Mouse (Mus musculus): ENCODE results near the gene Rplp2. TPM values are rescaled to one million over a fixed set of nuclear protein-coding genes. Genes with fewer than 3 reads are reported as not detected.
"Not testable (repeated sequence)": the region's sequence is repeated elsewhere in the genome, so short reads cannot be mapped to it uniquely, and the experiment has no call there.

Gene Rplp2
- total RNA-seq, 2 experiments from 2014 or later: 885 to 891 TPM

- intact Hi-C loops (cut with DNase I): no loop called here
- no peak for DNase-seq
Measured at GRCm38 (mm10) chr7:141442199-141442598, 5.0 kb upstream of the Rplp2 start.

- intact Hi-C loops (cut with DNase I): no loop called here
Measured at GRCm38 (mm10) chr7:141443081-141443821, 3.9 kb upstream of the Rplp2 start.

GRCm38 (mm10) chr7:141443828-141444237 lies 3.3 kb upstream of the Rplp2 start, which contains the start of gene Pidd1:
TSS of gene Pidd1 (minus strand) at chr7:141444025.
- intact Hi-C loops (cut with DNase I): no loop called here

More at GRCm38 (mm10) chr7:141443081-141443821, 3.9 kb upstream of the Rplp2 start:
- no peak for DNase-seq

GRCm38 (mm10) chr7:141446374-141446773 lies 796 bp upstream of the Rplp2 start:
- intact Hi-C loops (cut with DNase I); DNase-seq: not testable (repeated sequence)

More at GRCm38 (mm10) chr7:141443828-141444237, 3.3 kb upstream of the Rplp2 start, which contains the start of gene Pidd1:
- peak; percentile 67 for DNase-seq

- intact Hi-C loops (cut with DNase I): no loop called here
- DNase-seq: no peak
Measured at GRCm38 (mm10) chr7:141451928-141452327, 4.8 kb downstream of the Rplp2 start.

- intact Hi-C loops (cut with DNase I): no loop called here
- DNase-seq: no peak
Measured at GRCm38 (mm10) chr7:141453636-141454035, 6.5 kb downstream of the Rplp2 start.

- intact Hi-C loops (cut with DNase I): loop anchor here (1.0 to 5.0 kb wide), 2 partner anchors 12 to 43 kb away; partner anchors contain the start of genes Cd151 and Gatd1
- peak; percentile 94 for DNase-seq
Measured at GRCm38 (mm10) chr7:141454967-141455551, 7.9 kb downstream of the Rplp2 start, which contains the start of gene Pnpla2. TSS of gene Pnpla2 (plus strand) at chr7:141455198.

GRCm38 (mm10) chr7:141455610-141456314 lies 8.6 kb downstream of the Rplp2 start:
- DNase-seq: peak; percentile 77 to 87
- intact Hi-C loops (cut with DNase I): loop anchor here (1.0 to 5.0 kb wide), 2 partner anchors 12 to 43 kb away; partner anchors contain the start of genes Cd151 and Gatd1

GRCm38 (mm10) chr7:141456739-141457138 lies 9.6 kb downstream of the Rplp2 start:
- intact Hi-C loops (cut with DNase I): loop anchor here (5.0 kb wide), 1 partner anchor 44 kb away; the partner anchor contains the start of gene Gatd1
- peak; percentile 41 to 63 for DNase-seq

- intact Hi-C loops (cut with DNase I): loop anchor here (5.0 kb wide), 1 partner anchor 45 kb away; the partner anchor contains the start of gene Gatd1
Measured at GRCm38 (mm10) chr7:141457236-141457635, 10.1 kb downstream of the Rplp2 start.

GRCm38 (mm10) chr7:141457986-141458660 lies 11.0 kb downstream of the Rplp2 start:
- peak; percentile 66 to 71 for DNase-seq
- intact Hi-C loops (cut with DNase I): loop anchor here (5.0 kb wide), 1 partner anchor 46 kb away; the partner anchor contains the start of gene Gatd1

More at GRCm38 (mm10) chr7:141457236-141457635, 10.1 kb downstream of the Rplp2 start:
- DNase-seq: no peak

- intact Hi-C loops (cut with DNase I): loop anchor here (5.0 kb wide), 1 partner anchor 46 kb away; the partner anchor contains the start of gene Gatd1
Measured at GRCm38 (mm10) chr7:141458661-141459060, 11.5 kb downstream of the Rplp2 start.

GRCm38 (mm10) chr7:141459301-141459711 lies 12.1 kb downstream of the Rplp2 start:
- DNase-seq: peak; percentile 14 to 42
- intact Hi-C loops (cut with DNase I): loop anchor here (5.0 kb wide), 1 partner anchor 47 kb away; the partner anchor contains the start of gene Gatd1

More at GRCm38 (mm10) chr7:141458661-141459060, 11.5 kb downstream of the Rplp2 start:
- peak in 1 of 2 experiments; percentile 22 for DNase-seq

- intact Hi-C loops (cut with DNase I): loop anchor here (10.0 kb wide), 1 partner anchor 515 kb away; the partner anchor contains the start of gene Pgghg
- DNase-seq: peak in 1 of 2 experiments; percentile 31
Measured at GRCm38 (mm10) chr7:141460001-141460390, 12.8 kb downstream of the Rplp2 start.

- peak; percentile 49 to 55 for DNase-seq
Measured at GRCm38 (mm10) chr7:141460391-141461113, 13.4 kb downstream of the Rplp2 start, which contains the start of gene Cracr2b. TSS of gene Cracr2b (plus strand) at chr7:141461094.

GRCm38 (mm10) chr7:141461521-141462332 lies 14.6 kb downstream of the Rplp2 start:
- peak; percentile 45 to 57 for DNase-seq
- intact Hi-C loops (cut with DNase I): loop anchor here (10.0 kb wide), 1 partner anchor 517 kb away; the partner anchor contains the start of gene Pgghg

More at GRCm38 (mm10) chr7:141460391-141461113, 13.4 kb downstream of the Rplp2 start, which contains the start of gene Cracr2b:
- intact Hi-C loops (cut with DNase I): loop anchor here (10.0 kb wide), 1 partner anchor 516 kb away; the partner anchor contains the start of gene Pgghg

GRCm38 (mm10) chr7:141462333-141462821 lies 15.2 kb downstream of the Rplp2 start:
- DNase-seq: peak in 1 of 2 experiments; percentile 46

More at GRCm38 (mm10) chr7:141462333-141462821, 15.2 kb downstream of the Rplp2 start:
- intact Hi-C loops (cut with DNase I): loop anchor here (10.0 kb wide), 1 partner anchor 518 kb away; the partner anchor contains the start of gene Pgghg
